Mouse (Mus musculus) embryo, embryonic 10.5 days (tissue): ENCODE results near the gene Ncapd2.
A peak's percentile ranks its signal among the peaks of the same experiment; 100 is the strongest.

Experiments used
- DNase-seq: peaks from one replicate; pipeline ENCODE4 v3.0.0-alpha.2; 2015; ENCODE audit warnings: low spot score

Gene Ncapd2

GRCm38 (mm10) chr6:125191332-125192015 lies at the start of gene Ncapd2, which contains the start of gene Mrpl51:
TSS of gene Ncapd2 (minus strand) at chr6:125191701.
TSS of gene Mrpl51 (plus strand) at chr6:125191801.
- DNase-seq: peak; percentile 98

GRCm38 (mm10) chr6:125240617-125241016 lies 49.1 kb upstream of the Ncapd2 start:
- no peak for DNase-seq

GRCm38 (mm10) chr6:125239547-125239946 lies 48.0 kb upstream of the Ncapd2 start:
- no peak for DNase-seq

- no peak for DNase-seq
These were observed 46.9 kb upstream of the Ncapd2 start for GRCm38 (mm10) chr6:125238396-125238795.

- DNase-seq: no peak
These were observed 45.9 kb upstream of the Ncapd2 start for GRCm38 (mm10) chr6:125237421-125237820.

GRCm38 (mm10) chr6:125236782-125237181 lies 45.3 kb upstream of the Ncapd2 start, which contains the start of gene Cd27:
TSS of gene Cd27 (minus strand) at chr6:125237010.
- no peak for DNase-seq

GRCm38 (mm10) chr6:125236341-125236740 lies 44.8 kb upstream of the Ncapd2 start:
- DNase-seq: no peak

- DNase-seq: no peak
These were observed 43.0 kb upstream of the Ncapd2 start for GRCm38 (mm10) chr6:125234520-125234828.

- no peak for DNase-seq
These were observed 42.5 kb upstream of the Ncapd2 start for GRCm38 (mm10) chr6:125233816-125234519.

- DNase-seq: no peak
These were observed 41.0 kb upstream of the Ncapd2 start for GRCm38 (mm10) chr6:125232516-125232915.

GRCm38 (mm10) chr6:125232045-125232437 lies 40.5 kb upstream of the Ncapd2 start:
- no peak for DNase-seq

- DNase-seq: peak; percentile 78
These were observed 39.9 kb upstream of the Ncapd2 start, which contains the start of gene Tapbpl for GRCm38 (mm10) chr6:125231117-125232044. TSS of gene Tapbpl (minus strand) at chr6:125231860.

GRCm38 (mm10) chr6:125230571-125230970 lies 39.1 kb upstream of the Ncapd2 start:
- DNase-seq: no peak

- peak; percentile 16 for DNase-seq
These were observed 34.1 kb upstream of the Ncapd2 start for GRCm38 (mm10) chr6:125225518-125226115.

GRCm38 (mm10) chr6:125222577-125222976 lies 31.1 kb upstream of the Ncapd2 start:
- no peak for DNase-seq

- no peak for DNase-seq
These were observed 30.6 kb upstream of the Ncapd2 start for GRCm38 (mm10) chr6:125222146-125222545.

- no peak for DNase-seq
These were observed 29.7 kb upstream of the Ncapd2 start for GRCm38 (mm10) chr6:125221115-125221745.

GRCm38 (mm10) chr6:125218963-125219362 lies 27.5 kb upstream of the Ncapd2 start:
- DNase-seq: peak; percentile 78

GRCm38 (mm10) chr6:125217899-125218298 lies 26.4 kb upstream of the Ncapd2 start:
- DNase-seq: no peak

GRCm38 (mm10) chr6:125216898-125217297 lies 25.4 kb upstream of the Ncapd2 start:
- no peak for DNase-seq

GRCm38 (mm10) chr6:125215148-125215954 lies 23.9 kb upstream of the Ncapd2 start, which contains the start of gene Vamp1:
TSS of gene Vamp1 (plus strand) at chr6:125215551.
- DNase-seq: peak; percentile 99
